Mouse (Mus musculus): ENCODE data around the gene Cldn6. TPM values are rescaled to one million over a fixed set of nuclear protein-coding genes. Genes with fewer than 3 reads are reported as not detected.

The Cldn6 gene
- polyA plus RNA-seq, 1 experiment from 2014 or later: 9.7 TPM

DNA sequence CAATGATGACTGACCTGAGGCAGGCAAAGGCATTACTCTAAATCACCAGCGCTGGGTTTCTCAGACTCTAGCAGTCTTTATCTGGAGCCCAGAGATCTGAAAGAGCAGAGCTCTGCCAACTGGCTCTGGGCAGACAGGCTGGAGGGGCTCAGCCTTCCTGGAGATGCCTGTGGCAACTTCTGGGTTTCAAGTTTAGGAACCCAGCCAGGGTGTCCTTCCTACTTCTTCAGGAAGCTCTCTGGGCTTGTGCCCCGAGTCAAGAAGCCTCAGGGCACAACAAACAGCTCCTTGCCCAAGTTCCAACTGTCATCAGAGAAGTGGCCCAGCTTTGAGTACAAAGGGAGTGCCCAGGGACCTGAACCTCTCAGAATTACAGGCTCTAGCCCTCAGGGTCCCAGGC lies 24.6 kb upstream of the Cldn6 start:
- WGBS: 65% methylated on average over 2 of the region's 2 CpGs
- H3K9ac ChIP-seq (ENCODE audit: low read length): no peak overlapping the region
- ATAC-seq (replicated peaks; ENCODE audit: low FRiP score) (no peak), DNase-seq (ENCODE audit: low spot score) (no peak)
- no peaks in the 10 kb centered on the region for H3K36me3 ChIP-seq (ENCODE audit: control insufficient read depth, insufficient read depth, low read length)
- no peaks in the 10 kb centered on the region; the same call in 1 of the 2 replicates for H3K9me3 ChIP-seq (ENCODE audit: control insufficient read depth, low read length)
- no peaks in the 10 kb centered on the region for H3K4me1 ChIP-seq (replicated peaks; ENCODE audit: control insufficient read depth, insufficient read depth, low read length)
- H3K4me3 ChIP-seq (ENCODE audit: low read depth, low read length): no peak overlapping the region
- H3K27me3 ChIP-seq (ENCODE audit: control insufficient read depth, insufficient read depth, low read length): no peaks in the 10 kb centered on the region
- no peak overlapping the region for H3K4me2 ChIP-seq (ENCODE audit: low read depth, low read length, severe bottlenecking)
- no peak overlapping the region for H3K27ac ChIP-seq (ENCODE audit: low read depth, low read length)

DNA sequence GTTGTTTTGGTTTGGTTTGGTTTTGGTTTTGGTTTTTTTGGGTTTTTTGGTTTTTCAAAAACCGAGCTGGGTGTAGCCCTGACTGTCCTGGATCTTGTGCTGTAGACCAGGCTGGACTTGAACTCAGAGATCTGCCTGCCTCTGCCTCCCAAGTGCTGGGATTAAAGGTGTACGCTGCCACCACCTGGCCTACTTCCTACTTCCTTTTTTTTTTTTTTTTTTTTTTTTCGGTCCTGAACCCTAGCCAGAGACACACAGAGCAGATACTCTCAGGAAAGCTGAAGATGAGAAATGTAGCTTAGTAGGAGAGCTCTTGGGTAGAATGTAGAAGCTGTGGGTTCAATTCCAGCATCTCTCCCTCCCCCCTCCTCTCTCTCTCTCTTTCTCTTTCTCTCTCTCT lies 20.6 kb upstream of the Cldn6 start:
- no peak overlapping the region for H3K4me2 ChIP-seq (ENCODE audit: low read depth, low read length, severe bottlenecking)
- no peaks in the 10 kb centered on the region for H3K4me1 ChIP-seq (replicated peaks; ENCODE audit: control insufficient read depth, insufficient read depth, low read length)
- H3K4me3 ChIP-seq (ENCODE audit: low read depth, low read length): no peak overlapping the region
- no peak for DNase-seq (ENCODE audit: low spot score)
- H3K27ac ChIP-seq (ENCODE audit: low read depth, low read length): no peak overlapping the region
- no peaks in the 10 kb centered on the region; the same call in 1 of the 2 replicates for H3K9me3 ChIP-seq (ENCODE audit: control insufficient read depth, low read length)
- no peak for ATAC-seq (replicated peaks; ENCODE audit: low FRiP score)
- WGBS: 86% methylated on average over 3 of the region's 3 CpGs
- H3K9ac ChIP-seq (ENCODE audit: low read length): no peak overlapping the region
- peaks cover 23% of the 10 kb centered on the region for H3K27me3 ChIP-seq (ENCODE audit: control insufficient read depth, insufficient read depth, low read length)
- H3K36me3 ChIP-seq (ENCODE audit: control insufficient read depth, insufficient read depth, low read length): no peaks in the 10 kb centered on the region

DNA sequence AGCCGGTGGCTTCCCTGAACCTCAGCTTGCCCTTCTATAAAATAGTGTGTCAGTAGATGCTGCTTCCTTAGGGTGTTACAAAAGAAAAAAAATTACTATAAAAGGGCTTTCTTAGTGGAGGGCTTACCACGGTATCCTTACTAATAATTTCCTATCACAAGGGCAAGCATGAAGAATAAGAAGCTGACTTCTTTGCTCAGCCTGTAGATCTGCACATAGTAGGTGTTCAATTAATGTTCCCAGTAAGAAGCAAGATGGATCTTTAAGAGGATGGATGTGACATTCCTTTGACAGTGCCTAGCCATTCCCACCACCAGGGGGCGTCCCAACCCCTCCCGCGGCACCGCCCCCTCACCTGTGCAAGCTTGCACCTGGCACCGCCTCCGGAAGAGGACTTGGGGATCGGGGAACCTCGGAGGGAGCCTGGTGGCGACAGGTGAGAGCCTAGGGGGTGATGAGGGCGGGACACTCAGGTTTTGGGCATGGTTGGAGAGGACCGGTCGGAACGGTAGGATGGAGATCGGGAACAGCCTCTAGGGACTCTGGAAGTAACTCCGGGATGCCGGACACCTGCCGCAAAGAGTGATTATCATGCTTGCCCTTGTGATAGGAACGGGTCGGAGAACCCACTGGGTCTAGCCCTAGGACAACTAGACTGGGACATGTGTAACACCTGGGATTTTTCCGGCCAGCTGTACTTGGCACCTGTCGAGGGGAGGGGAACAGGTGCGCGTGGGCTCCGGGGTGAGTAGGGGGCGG lies 18.8 kb upstream of the Cldn6 start, which contains the start of gene Bicdl2:
Gene Bicdl2 (plus strand): TSS at position 390 of the 759 bp plus-strand sequence.
- Histone ChIP-seq H3K9me3 (ENCODE audit: control insufficient read depth, low read length) (no peaks in the 10 kb centered on the region; the same call in 1 of the 2 replicates), H3K4me2 (ENCODE audit: low read depth, low read length, severe bottlenecking) (peak within 1 kb of the TSS; percentile 27), H3K9ac (ENCODE audit: low read length) (no peak within 1 kb of the TSS), H3K27me3 (ENCODE audit: control insufficient read depth, insufficient read depth, low read length) (peaks cover 23% of the 10 kb centered on the region), H3K27ac (ENCODE audit: low read depth, low read length) (no peak within 1 kb of the TSS), H3K36me3 (ENCODE audit: control insufficient read depth, insufficient read depth, low read length) (no peaks in the 10 kb centered on the region), H3K4me1 (replicated peaks; ENCODE audit: control insufficient read depth, insufficient read depth, low read length) (0 out of 2 replicates have a peak, but pooled peaks cover 2% of the 10 kb centered on the region), H3K4me3 (ENCODE audit: low read depth, low read length) (no peak within 1 kb of the TSS)
- WGBS: 6% methylated on average over 27 of the region's 27 CpGs
- DNase-seq (ENCODE audit: low spot score) (peak; percentile 71), ATAC-seq (replicated peaks; ENCODE audit: low FRiP score) (no peak)

DNA sequence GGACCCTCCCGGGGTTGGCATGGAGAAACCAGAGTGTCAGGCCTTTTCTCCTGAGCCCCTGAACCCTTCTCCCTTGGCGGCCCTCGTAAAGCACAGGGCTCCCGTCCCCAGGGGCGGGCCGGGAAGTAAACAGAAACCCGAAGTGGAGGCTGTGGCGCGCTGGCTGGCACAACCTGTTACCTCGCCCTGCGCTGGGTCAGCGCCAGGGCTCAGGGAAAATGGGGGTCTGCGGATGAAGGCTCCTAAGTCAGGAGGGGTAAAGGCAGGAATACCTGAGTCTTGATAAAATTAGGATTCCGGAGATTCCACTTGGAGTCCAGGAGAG lies 18.2 kb upstream of the Cldn6 start:
- Histone ChIP-seq H3K36me3 (ENCODE audit: control insufficient read depth, insufficient read depth, low read length) (no peaks in the 10 kb centered on the region), H3K27ac (ENCODE audit: low read depth, low read length) (no peak overlapping the region), H3K27me3 (ENCODE audit: control insufficient read depth, insufficient read depth, low read length) (peaks cover 23% of the 10 kb centered on the region), H3K9me3 (ENCODE audit: control insufficient read depth, low read length) (no peaks in the 10 kb centered on the region; the same call in 1 of the 2 replicates), H3K4me3 (ENCODE audit: low read depth, low read length) (no peak overlapping the region), H3K4me2 (ENCODE audit: low read depth, low read length, severe bottlenecking) (no peak overlapping the region), H3K4me1 (replicated peaks; ENCODE audit: control insufficient read depth, insufficient read depth, low read length) (0 out of 2 replicates have a peak, but pooled peaks cover 2% of the 10 kb centered on the region), H3K9ac (ENCODE audit: low read length) (no peak overlapping the region)
- DNase-seq (ENCODE audit: low spot score) (no peak), ATAC-seq (replicated peaks; ENCODE audit: low FRiP score) (no peak)
- WGBS: 5% methylated on average over 14 of the region's 14 CpGs

DNA sequence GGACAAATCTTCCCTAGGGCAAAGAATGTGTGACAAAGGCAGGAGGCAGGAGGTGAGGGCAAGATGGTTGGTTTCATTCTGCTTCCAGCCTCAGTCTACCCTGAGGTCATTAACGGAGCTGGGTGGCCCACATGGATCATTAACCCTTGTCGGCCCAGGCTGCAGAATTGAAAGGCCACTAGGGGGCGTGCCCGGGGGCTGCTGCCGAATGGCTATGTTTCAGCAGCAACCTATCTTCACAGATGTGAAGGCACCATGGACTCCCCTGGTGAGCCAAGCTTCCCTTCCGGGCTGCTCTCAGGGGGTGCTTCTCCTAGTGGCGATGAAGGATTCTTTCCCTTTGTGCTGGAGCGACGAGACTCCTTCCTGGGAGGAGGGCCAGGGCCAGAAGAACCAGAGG lies 17.5 kb upstream of the Cldn6 start:
- H3K4me1 ChIP-seq (replicated peaks; ENCODE audit: control insufficient read depth, insufficient read depth, low read length): 0 out of 2 replicates have a peak, but pooled peaks cover 2% of the 10 kb centered on the region
- DNase-seq (ENCODE audit: low spot score) (peak; percentile 71), ATAC-seq (replicated peaks; ENCODE audit: low FRiP score) (no peak)
- H3K27me3 ChIP-seq (ENCODE audit: control insufficient read depth, insufficient read depth, low read length): peaks cover 23% of the 10 kb centered on the region
- no peak overlapping the region for H3K9ac ChIP-seq (ENCODE audit: low read length)
- no peak overlapping the region for H3K27ac ChIP-seq (ENCODE audit: low read depth, low read length)
- no peak overlapping the region for H3K4me3 ChIP-seq (ENCODE audit: low read depth, low read length)
- H3K9me3 ChIP-seq (ENCODE audit: control insufficient read depth, low read length): no peaks in the 10 kb centered on the region; the same call in 1 of the 2 replicates
- WGBS: 4% methylated on average over 9 of the region's 9 CpGs
- H3K4me2 ChIP-seq (ENCODE audit: low read depth, low read length, severe bottlenecking): no peak overlapping the region
- no peaks in the 10 kb centered on the region for H3K36me3 ChIP-seq (ENCODE audit: control insufficient read depth, insufficient read depth, low read length)

DNA sequence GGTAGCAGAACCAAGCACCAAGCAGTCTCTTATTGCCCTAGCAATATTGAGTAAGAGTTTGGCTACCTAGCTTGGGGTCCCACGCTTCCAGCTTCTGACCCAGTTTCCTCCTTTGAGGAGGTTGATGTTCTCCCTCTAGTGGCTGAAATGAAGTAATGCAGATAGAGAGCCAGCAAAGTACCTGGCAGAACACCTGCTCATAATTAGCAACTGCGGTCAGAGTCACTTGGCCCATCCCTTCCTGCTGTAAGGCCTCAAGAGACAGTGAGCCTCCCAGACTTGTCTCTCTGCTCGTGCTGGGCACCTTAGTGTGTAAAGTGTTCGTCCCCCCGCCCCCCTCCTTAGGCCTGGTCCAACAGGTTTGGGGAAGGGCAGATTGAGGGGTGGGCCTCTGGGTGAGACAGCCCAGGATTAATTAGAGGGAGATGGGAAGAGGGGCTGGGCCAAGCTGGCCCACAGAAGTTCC lies 14.5 kb upstream of the Cldn6 start:
- WGBS: 10% methylated on average over 5 of the region's 5 CpGs
- H3K27me3 ChIP-seq (ENCODE audit: control insufficient read depth, insufficient read depth, low read length): peaks cover 23% of the 10 kb centered on the region
- DNase-seq (ENCODE audit: low spot score) (no peak), ATAC-seq (replicated peaks; ENCODE audit: low FRiP score) (peak; percentile 49)
- H3K4me1 ChIP-seq (replicated peaks; ENCODE audit: control insufficient read depth, insufficient read depth, low read length): 0 out of 2 replicates have a peak, but pooled peaks cover 2% of the 10 kb centered on the region
- no peaks in the 10 kb centered on the region for H3K9me3 ChIP-seq (ENCODE audit: control insufficient read depth, low read length)
- no peak overlapping the region for H3K4me3 ChIP-seq (ENCODE audit: low read depth, low read length)
- no peak overlapping the region for H3K4me2 ChIP-seq (ENCODE audit: low read depth, low read length, severe bottlenecking)
- H3K36me3 ChIP-seq (ENCODE audit: control insufficient read depth, insufficient read depth, low read length): no peaks in the 10 kb centered on the region
- no peak overlapping the region for H3K27ac ChIP-seq (ENCODE audit: low read depth, low read length)
- no peak overlapping the region for H3K9ac ChIP-seq (ENCODE audit: low read length)

DNA sequence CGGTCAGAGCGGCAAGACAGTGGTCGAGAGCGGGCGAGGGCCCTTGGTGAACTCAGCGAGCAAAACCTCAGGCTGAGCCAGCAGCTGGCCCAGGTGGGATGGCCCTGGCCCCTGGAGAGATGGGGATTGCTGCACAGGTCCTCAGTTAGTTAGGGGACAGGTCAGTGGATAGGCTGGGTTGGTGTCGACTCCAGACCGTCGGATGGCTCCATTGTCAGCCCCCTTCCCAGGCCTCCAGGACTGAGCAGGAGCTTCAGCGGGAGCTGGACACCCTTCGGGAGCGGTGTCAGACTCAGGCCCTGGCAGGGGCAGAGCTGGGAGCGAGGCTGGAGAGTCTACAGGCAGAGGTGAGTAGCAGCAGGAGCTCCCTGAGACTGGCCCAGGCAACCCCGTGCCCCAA lies 13.5 kb upstream of the Cldn6 start:
- ATAC-seq (replicated peaks; ENCODE audit: low FRiP score): no peak

DNA sequence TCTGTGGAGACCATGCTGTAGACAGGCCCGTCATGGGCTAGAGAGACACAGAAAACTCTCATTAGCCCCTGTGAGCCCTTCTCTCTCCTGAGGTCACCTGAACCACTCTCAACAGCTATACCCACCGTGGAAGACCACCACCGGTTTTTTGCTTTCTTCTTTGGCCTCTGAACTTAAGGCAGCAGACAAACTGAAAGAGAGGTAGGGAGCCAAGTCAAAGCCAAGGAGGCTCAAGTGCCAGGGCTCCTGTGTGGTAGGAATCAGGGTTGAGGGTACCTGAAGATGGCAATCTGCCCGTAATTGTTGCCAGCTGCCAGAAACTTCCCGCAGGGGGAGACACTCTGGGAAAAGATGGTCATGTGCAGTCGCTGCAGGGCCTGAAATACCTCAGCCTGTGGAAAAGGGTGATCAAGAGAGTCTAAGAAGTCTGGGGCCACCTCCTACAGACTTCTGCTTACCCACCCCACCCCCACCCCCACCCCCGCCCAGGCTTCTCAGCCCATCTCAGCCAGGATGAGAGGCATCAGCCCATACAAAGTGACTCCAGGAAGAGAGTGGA lies 8.5 kb upstream of the Cldn6 start:
- Histone ChIP-seq H3K9me3 (ENCODE audit: control insufficient read depth, low read length) (no peaks in the 10 kb centered on the region), H3K4me3 (ENCODE audit: low read depth, low read length) (no peak overlapping the region), H3K4me2 (ENCODE audit: low read depth, low read length, severe bottlenecking) (no peak overlapping the region), H3K27ac (ENCODE audit: low read depth, low read length) (no peak overlapping the region), H3K9ac (ENCODE audit: low read length) (no peak overlapping the region), H3K27me3 (ENCODE audit: control insufficient read depth, insufficient read depth, low read length) (peaks cover 6% of the 10 kb centered on the region), H3K36me3 (ENCODE audit: control insufficient read depth, insufficient read depth, low read length) (no peaks in the 10 kb centered on the region), H3K4me1 (replicated peaks; ENCODE audit: control insufficient read depth, insufficient read depth, low read length) (peaks cover 5% of the 10 kb centered on the region; the same call in 1 of the 2 replicates)
- DNase-seq (ENCODE audit: low spot score): no peak
- no peak for ATAC-seq (replicated peaks; ENCODE audit: low FRiP score)
- 95% methylated on average over 7 of the region's 7 CpGs for WGBS

More for the DNA sequence above, 13.5 kb upstream of the Cldn6 start:
- no peak for DNase-seq (ENCODE audit: low spot score)
- H3K4me1 ChIP-seq (replicated peaks; ENCODE audit: control insufficient read depth, insufficient read depth, low read length): 0 out of 2 replicates have a peak, but pooled peaks cover 2% of the 10 kb centered on the region
- H3K27ac ChIP-seq (ENCODE audit: low read depth, low read length): no peak overlapping the region
- no peaks in the 10 kb centered on the region for H3K36me3 ChIP-seq (ENCODE audit: control insufficient read depth, insufficient read depth, low read length)
- H3K9me3 ChIP-seq (ENCODE audit: control insufficient read depth, low read length): no peaks in the 10 kb centered on the region
- H3K27me3 ChIP-seq (ENCODE audit: control insufficient read depth, insufficient read depth, low read length): peaks cover 14% of the 10 kb centered on the region
- H3K4me2 ChIP-seq (ENCODE audit: low read depth, low read length, severe bottlenecking): no peak overlapping the region
- no peak overlapping the region for H3K9ac ChIP-seq (ENCODE audit: low read length)
- no peak overlapping the region for H3K4me3 ChIP-seq (ENCODE audit: low read depth, low read length)
- 83% methylated on average over 14 of the region's 14 CpGs for WGBS

Measured in forebrain, embryonic 11.5 days (tissue).